Mouse (Mus musculus): ENCODE data around the gene Hmgn2. TPM values are rescaled to one million over a fixed set of nuclear protein-coding genes. Genes with fewer than 3 reads are reported as not detected.
"Not testable (repeated sequence)": the region's sequence is repeated elsewhere in the genome, so short reads cannot be mapped to it uniquely, and the experiment has no call there.

Hmgn2 gene
- polyA plus RNA-seq, 1 experiment: 431 TPM

- TF ChIP-seq POLR2A (IDR thresholded peaks at IDR 0.05; ENCODE audit: low read depth, low read length): no peak
- TF ChIP-seq CTCF (IDR thresholded peaks at IDR 0.05; ENCODE audit: borderline replicate concordance, insufficient read depth, low read length): no peak
- Histone ChIP-seq H3K4me3 (ENCODE audit: insufficient read depth, low read length) (no peak overlapping the region), H3K27ac (ENCODE audit: insufficient read depth, low read length) (no peak overlapping the region), H3K4me1 (ENCODE audit: control insufficient read depth, insufficient read depth, low read length) (no peaks in the 10 kb centered on the region)
Measured at GRCm38 (mm10) chr4:134005581-134006358, 37.3 kb upstream of the Hmgn2 start.

- Histone ChIP-seq H3K27ac (ENCODE audit: insufficient read depth, low read length) (no peak overlapping the region), H3K4me3 (ENCODE audit: insufficient read depth, low read length) (no peak overlapping the region), H3K4me1 (ENCODE audit: control insufficient read depth, insufficient read depth, low read length) (peaks cover 3% of the 10 kb centered on the region; the same call in 1 of the 2 replicates)
- TF ChIP-seq POLR2A (IDR thresholded peaks at IDR 0.05; ENCODE audit: low read depth, low read length) (no peak), CTCF (IDR thresholded peaks at IDR 0.05; ENCODE audit: borderline replicate concordance, insufficient read depth, low read length) (no peak)
Measured at GRCm38 (mm10) chr4:134002903-134003302, 34.5 kb upstream of the Hmgn2 start.

GRCm38 (mm10) chr4:134002246-134002645, 33.8 kb upstream of the Hmgn2 start:
- TF ChIP-seq POLR2A (IDR thresholded peaks at IDR 0.05; ENCODE audit: low read depth, low read length): no peak
- TF ChIP-seq CTCF (IDR thresholded peaks at IDR 0.05; ENCODE audit: borderline replicate concordance, insufficient read depth, low read length): no peak
- Histone ChIP-seq H3K4me3 (ENCODE audit: insufficient read depth, low read length) (no peak overlapping the region), H3K27ac (ENCODE audit: insufficient read depth, low read length) (no peak overlapping the region), H3K4me1 (ENCODE audit: control insufficient read depth, insufficient read depth, low read length) (peaks cover 3% of the 10 kb centered on the region; the same call in 1 of the 2 replicates)

- Histone ChIP-seq H3K27ac (ENCODE audit: insufficient read depth, low read length) (no peak overlapping the region), H3K4me1 (ENCODE audit: control insufficient read depth, insufficient read depth, low read length) (peaks cover 3% of the 10 kb centered on the region; the same call in 1 of the 2 replicates), H3K4me3 (ENCODE audit: insufficient read depth, low read length) (no peak overlapping the region)
- TF ChIP-seq POLR2A (IDR thresholded peaks at IDR 0.05; ENCODE audit: low read depth, low read length) (no peak), CTCF (IDR thresholded peaks at IDR 0.05; ENCODE audit: borderline replicate concordance, insufficient read depth, low read length) (no peak)
Measured at GRCm38 (mm10) chr4:134001710-134002109, 33.3 kb upstream of the Hmgn2 start.

- peak within 1 kb of the TSS; percentile 95 for H3K4me3 ChIP-seq (ENCODE audit: insufficient read depth, low read length)
- peaks cover 3% of the 10 kb centered on the region; the same call in 1 of the 2 replicates for H3K4me1 ChIP-seq (ENCODE audit: control insufficient read depth, insufficient read depth, low read length)
- TF ChIP-seq CTCF (IDR thresholded peaks at IDR 0.05; ENCODE audit: borderline replicate concordance, insufficient read depth, low read length): no peak
- TF ChIP-seq POLR2A (IDR thresholded peaks at IDR 0.05; ENCODE audit: low read depth, low read length): peak; percentile 89
- H3K27ac ChIP-seq (ENCODE audit: insufficient read depth, low read length): no peak within 1 kb of the TSS
Measured at GRCm38 (mm10) chr4:134000466-134001438, 32.3 kb upstream of the Hmgn2 start, which contains the start of gene Dhdds. Gene Dhdds (minus strand): TSS chr4:134000918.

GRCm38 (mm10) chr4:133994697-133995096, 26.2 kb upstream of the Hmgn2 start:
- H3K27ac ChIP-seq (ENCODE audit: insufficient read depth, low read length): no peak overlapping the region
- H3K4me3 ChIP-seq (ENCODE audit: insufficient read depth, low read length): no peak overlapping the region
- TF ChIP-seq CTCF (IDR thresholded peaks at IDR 0.05; ENCODE audit: borderline replicate concordance, insufficient read depth, low read length): no peak
- no peak for TF ChIP-seq POLR2A (IDR thresholded peaks at IDR 0.05; ENCODE audit: low read depth, low read length)
- H3K4me1 ChIP-seq (ENCODE audit: control insufficient read depth, insufficient read depth, low read length): peaks cover 2% of the 10 kb centered on the region; the same call in 1 of the 2 replicates

- no peak overlapping the region for H3K27ac ChIP-seq (ENCODE audit: insufficient read depth, low read length)
- H3K4me1 ChIP-seq (ENCODE audit: control insufficient read depth, insufficient read depth, low read length): no peaks in the 10 kb centered on the region
- no peak overlapping the region for H3K4me3 ChIP-seq (ENCODE audit: insufficient read depth, low read length)
- no peak for TF ChIP-seq POLR2A (IDR thresholded peaks at IDR 0.05; ENCODE audit: low read depth, low read length)
Measured at GRCm38 (mm10) chr4:133991087-133991660, 22.7 kb upstream of the Hmgn2 start.

GRCm38 (mm10) chr4:133990035-133990434, 21.6 kb upstream of the Hmgn2 start:
- TF ChIP-seq CTCF (IDR thresholded peaks at IDR 0.05; ENCODE audit: borderline replicate concordance, insufficient read depth, low read length): no peak
- no peak for TF ChIP-seq POLR2A (IDR thresholded peaks at IDR 0.05; ENCODE audit: low read depth, low read length)
- Histone ChIP-seq H3K4me1 (ENCODE audit: control insufficient read depth, insufficient read depth, low read length) (no peaks in the 10 kb centered on the region), H3K27ac (ENCODE audit: insufficient read depth, low read length) (no peak overlapping the region), H3K4me3 (ENCODE audit: insufficient read depth, low read length) (no peak overlapping the region)

GRCm38 (mm10) chr4:133988289-133988688, 19.8 kb upstream of the Hmgn2 start:
- not testable (repeated sequence) for H3K27ac ChIP-seq (ENCODE audit: insufficient read depth, low read length); H3K4me3 ChIP-seq (ENCODE audit: insufficient read depth, low read length); H3K4me1 ChIP-seq (ENCODE audit: control insufficient read depth, insufficient read depth, low read length)

Measured in embryonic fibroblast, embryonic 13.5 days (primary cell).